Mouse (Mus musculus): Measurements from ENCODE around the gene Tubb4a. TPM values are rescaled to one million over a fixed set of nuclear protein-coding genes. Genes with fewer than 3 reads are reported as not detected.
A peak's percentile ranks its signal among the peaks of the same experiment; 100 is the strongest.
"Not testable (repeated sequence)": the region's sequence is repeated elsewhere in the genome, so short reads cannot be mapped to it uniquely, and the experiment has no call there.

Gene Tubb4a
- total and polyA plus RNA-seq, 3 experiments, result 0.89 to 2.1 TPM; not detected in 1

- TF ChIP-seq ELF1 (IDR thresholded peaks at IDR 0.05; ENCODE audit: low read depth, low read length) (0 out of 2 replicates have a peak, but pooled peaks have one; percentile 4), SIN3A (IDR thresholded peaks at IDR 0.05; ENCODE audit: low read length) (no peak), USF2 (conservative IDR thresholded peaks at IDR 0.05; ENCODE audit: low read depth, low read length) (no peak), PAX5 (IDR thresholded peaks at IDR 0.05; ENCODE audit: low read length) (no peak), ZMIZ1 (IDR thresholded peaks at IDR 0.05; ENCODE audit: low read depth, low read length) (peak; percentile 17), E2F4 (IDR thresholded peaks at IDR 0.05; ENCODE audit: insufficient replicate concordance, low read depth, low read length) (no peak)
- Histone ChIP-seq H3K4me3 (replicated peaks in 1 of 3; ENCODE audit: low read depth in 2 of 3, low read length in 2 of 3, poor library complexity in 1 of 3) (no peak overlapping the region), H3K27ac (ENCODE audit: insufficient read depth, low read depth) (peak overlapping the region; percentile 62), H3K36me3 (replicated peaks in 1 of 2; ENCODE audit: control insufficient read depth in 1 of 2, insufficient read depth in 1 of 2, low read length in 1 of 2) (peaks cover 13 to 66% of the 10 kb centered on the region in 2 experiments), H3K27me3 (replicated peaks) (no peaks in the 10 kb centered on the region), H3K4me2 (ENCODE audit: insufficient read depth, low read depth, poor library complexity, severe bottlenecking) (no peak overlapping the region), H3K4me1 (ENCODE audit: control insufficient read depth in 1 of 2, insufficient read depth in 2 of 2) (peaks cover 49 to 86% of the 10 kb centered on the region in 2 experiments), H3K9ac (ENCODE audit: insufficient read depth, low read depth) (no peak overlapping the region), H3K79me2 (replicated peaks; ENCODE audit: control insufficient read depth, extremely low read depth, insufficient read depth, poor library complexity, severe bottlenecking) (peaks cover 9% of the 10 kb centered on the region; the same call in 1 of the 2 replicates), H3K9me3 (replicated peaks; ENCODE audit: low read length) (peaks cover 7% of the 10 kb centered on the region)
- in situ Hi-C loops (cut with MboI; ENCODE audit: low pct_ligation_motif_present, low pct_unique_long_range_greater_than_20kb, low sequenced_read_pairs) (no loop called here), dilution Hi-C loops (cut with MboI; ENCODE audit: extremely low pct_ligation_motif_present, extremely low pct_unique_long_range_greater_than_20kb, low sequenced_read_pairs) (no loop called here)
- DNase-seq (ENCODE audit: extremely low read depth), result no peak
Observed at GRCm38 (mm10) chr17:57134693-57135092, 47.1 kb upstream of the Tubb4a start.

- H3K9me3 ChIP-seq (replicated peaks; ENCODE audit: low read length); H3K79me2 ChIP-seq (replicated peaks; ENCODE audit: control insufficient read depth, extremely low read depth, insufficient read depth, poor library complexity, severe bottlenecking); dilution Hi-C loops (cut with MboI; ENCODE audit: extremely low pct_ligation_motif_present, extremely low pct_unique_long_range_greater_than_20kb, low sequenced_read_pairs); DNase-seq (ENCODE audit: extremely low read depth); H3K27me3 ChIP-seq (replicated peaks); H3K4me2 ChIP-seq (ENCODE audit: insufficient read depth, low read depth, poor library complexity, severe bottlenecking); H3K4me3 ChIP-seq (replicated peaks in 1 of 3; ENCODE audit: low read depth in 2 of 3, low read length in 2 of 3, poor library complexity in 1 of 3); in situ Hi-C loops (cut with MboI; ENCODE audit: low pct_ligation_motif_present, low pct_unique_long_range_greater_than_20kb, low sequenced_read_pairs); H3K9ac ChIP-seq (ENCODE audit: insufficient read depth, low read depth): not testable (repeated sequence)
- H3K36me3 ChIP-seq (replicated peaks in 1 of 2; ENCODE audit: control insufficient read depth in 1 of 2, insufficient read depth in 1 of 2, low read length in 1 of 2), result peaks cover 16 to 65% of the 10 kb centered on the region in 2 experiments
- H3K27ac ChIP-seq (ENCODE audit: insufficient read depth, low read depth), result peak overlapping the region; percentile 62
- peaks cover 47 to 84% of the 10 kb centered on the region in 2 experiments for H3K4me1 ChIP-seq (ENCODE audit: control insufficient read depth in 1 of 2, insufficient read depth in 2 of 2)
Observed at GRCm38 (mm10) chr17:57134021-57134420, 46.4 kb upstream of the Tubb4a start.

GRCm38 (mm10) chr17:57131793-57132192 is 44.2 kb upstream of the Tubb4a start:
- Histone ChIP-seq H3K9ac (ENCODE audit: insufficient read depth, low read depth) (no peak overlapping the region), H3K79me2 (replicated peaks; ENCODE audit: control insufficient read depth, extremely low read depth, insufficient read depth, poor library complexity, severe bottlenecking) (peaks cover 10% of the 10 kb centered on the region; the same call in 1 of the 2 replicates), H3K4me1 (ENCODE audit: control insufficient read depth in 1 of 2, insufficient read depth in 2 of 2) (peaks cover 46 to 82% of the 10 kb centered on the region in 2 experiments), H3K4me2 (ENCODE audit: insufficient read depth, low read depth, poor library complexity, severe bottlenecking) (no peak overlapping the region), H3K9me3 (replicated peaks; ENCODE audit: low read length) (peaks cover 17% of the 10 kb centered on the region), H3K27me3 (replicated peaks) (no peaks in the 10 kb centered on the region), H3K4me3 (replicated peaks in 1 of 3; ENCODE audit: low read depth in 2 of 3, low read length in 2 of 3, poor library complexity in 1 of 3) (peak overlapping the region in 1 of 3 experiments; percentile 44), H3K36me3 (replicated peaks in 1 of 2; ENCODE audit: control insufficient read depth in 1 of 2, insufficient read depth in 1 of 2, low read length in 1 of 2) (peaks cover 22 to 64% of the 10 kb centered on the region in 2 experiments), H3K27ac (ENCODE audit: insufficient read depth, low read depth) (peak overlapping the region; percentile 34; the same call in 1 of the 2 replicates)
- no peak for TF ChIP-seq JUN (IDR thresholded peaks at IDR 0.05; ENCODE audit: insufficient read depth, low read depth, low read length)
- TF ChIP-seq MYC (IDR thresholded peaks at IDR 0.05; ENCODE audit: low read depth, low read length), result 0 out of 2 replicates have a peak, but pooled peaks have one; percentile 18
- DNase-seq (ENCODE audit: extremely low read depth), result no peak
- dilution Hi-C loops (cut with MboI; ENCODE audit: extremely low pct_ligation_motif_present, extremely low pct_unique_long_range_greater_than_20kb, low sequenced_read_pairs), result no loop called here
- in situ Hi-C loops (cut with MboI; ENCODE audit: low pct_ligation_motif_present, low pct_unique_long_range_greater_than_20kb, low sequenced_read_pairs), result no loop called here

Measured in CH12.LX (cell line).